Mouse (Mus musculus) layer of hippocampus, adult 8-10 months (tissue): ENCODE measurements at regions not wholly inside any gene's neighbourhood (a gene's known extent, or its start where the extent isn't known, plus 50 kb on each side); places are given as distances from the start of the nearest gene placed in this dataset.

ENCODE experiments used
- DNase-seq, 2 experiments: peaks; one replicate each; pipeline ENCODE4 v3.0.0; 2022; ENCODE audit warnings: low spot score in 2 of 2

DNA sequence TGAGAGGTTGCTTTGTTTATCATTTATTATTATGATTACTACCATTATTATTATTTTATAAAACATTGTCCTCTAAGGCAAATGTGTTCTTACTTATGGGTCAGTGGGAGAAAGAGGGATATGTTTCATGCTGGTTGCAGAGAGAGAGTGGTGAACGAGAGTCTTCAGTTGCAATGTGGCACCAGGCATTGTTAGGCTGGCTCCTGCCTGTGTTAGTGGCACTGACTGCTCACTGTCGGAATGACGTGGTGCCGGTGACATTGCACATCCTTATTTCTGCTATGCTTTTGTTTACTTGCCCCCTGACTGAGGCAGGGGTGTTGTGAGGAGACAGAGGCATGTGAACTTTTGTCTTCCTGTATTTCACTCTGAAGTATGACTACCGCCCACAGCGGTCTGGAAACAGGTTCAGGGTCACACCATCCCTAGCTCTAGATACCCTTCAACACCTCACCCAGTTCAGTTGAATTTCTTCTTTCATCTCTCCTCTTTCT, 138.1 kb downstream of the Ppp4r2 start:
- DNase-seq, result no peak

- DNase-seq, result no peak
Measured at GRCm38 (mm10) chr6:100973366-100974090, 140.1 kb downstream of the Ppp4r2 start.

- DNase-seq, result no peak
Measured at GRCm38 (mm10) chr6:100974716-100975115, 141.3 kb downstream of the Ppp4r2 start.

GRCm38 (mm10) chr6:100975835-100976234, 142.4 kb downstream of the Ppp4r2 start:
- DNase-seq, result no peak

DNA sequence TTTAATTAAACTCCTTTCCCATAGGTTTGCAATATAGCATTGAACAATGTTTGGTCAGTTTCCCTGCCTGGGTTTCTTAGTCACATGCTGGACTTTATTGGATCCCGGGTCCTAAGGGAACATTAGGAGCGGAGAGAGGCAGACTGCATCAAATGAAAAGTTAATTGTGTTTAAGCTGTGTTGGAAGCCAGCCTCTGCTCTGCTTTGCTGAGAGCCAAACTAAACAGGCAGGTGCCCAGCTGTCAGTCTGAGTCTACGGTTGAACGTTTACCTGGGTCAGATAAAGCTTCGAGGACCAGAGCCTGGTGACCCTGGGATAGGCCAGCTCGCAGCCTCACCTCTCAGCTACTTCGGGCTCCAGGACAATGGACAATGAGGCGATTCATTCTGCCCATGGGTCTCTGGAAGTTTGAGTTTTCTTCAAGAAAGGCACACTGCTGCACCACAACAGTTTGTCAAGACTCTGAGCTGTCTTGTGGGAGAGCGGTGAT, 143.8 kb downstream of the Ppp4r2 start:
- no peak for DNase-seq

DNA sequence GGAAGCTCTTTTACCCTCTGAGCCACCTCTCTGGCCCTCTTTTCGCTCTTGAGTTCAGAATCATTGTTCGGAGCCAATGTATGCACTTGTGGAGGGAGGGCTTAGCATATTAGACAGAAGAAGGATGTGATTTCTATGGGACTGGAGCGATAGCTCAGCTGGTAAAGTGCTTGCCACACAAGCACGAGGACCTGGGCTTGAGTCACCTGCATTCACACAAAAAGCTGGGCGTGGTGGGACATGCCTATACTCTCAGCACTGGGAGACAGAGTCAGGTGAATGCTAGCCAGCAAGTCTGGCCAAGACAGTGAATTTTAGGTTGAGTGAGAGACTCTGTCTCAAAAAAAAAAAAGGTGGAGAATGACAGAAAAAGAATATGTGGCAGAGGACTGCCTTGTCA, 144.7 kb downstream of the Ppp4r2 start:
- DNase-seq, result no peak

- no peak for DNase-seq
Measured at GRCm38 (mm10) chr6:100978727-100979460, 145.5 kb downstream of the Ppp4r2 start.

DNA sequence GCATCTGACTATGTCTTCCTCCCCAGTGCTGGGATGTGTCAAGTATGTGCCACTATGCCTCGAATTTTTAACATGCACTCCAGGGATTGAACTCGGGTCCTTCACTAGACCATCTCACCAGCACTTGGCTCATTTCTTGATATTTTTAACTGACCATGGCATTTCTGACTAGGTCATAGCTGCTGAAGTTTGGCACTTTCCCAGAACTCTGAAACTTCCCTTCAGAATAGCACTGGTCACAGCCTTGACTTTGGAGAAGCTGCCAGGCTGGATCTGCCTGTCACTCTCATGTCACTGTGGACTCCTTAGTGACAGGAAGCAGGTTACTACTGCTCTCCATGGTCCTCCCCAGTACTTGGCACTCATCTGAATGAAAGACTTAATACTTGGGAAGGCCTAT, 146.7 kb downstream of the Ppp4r2 start:
- no peak for DNase-seq

DNA sequence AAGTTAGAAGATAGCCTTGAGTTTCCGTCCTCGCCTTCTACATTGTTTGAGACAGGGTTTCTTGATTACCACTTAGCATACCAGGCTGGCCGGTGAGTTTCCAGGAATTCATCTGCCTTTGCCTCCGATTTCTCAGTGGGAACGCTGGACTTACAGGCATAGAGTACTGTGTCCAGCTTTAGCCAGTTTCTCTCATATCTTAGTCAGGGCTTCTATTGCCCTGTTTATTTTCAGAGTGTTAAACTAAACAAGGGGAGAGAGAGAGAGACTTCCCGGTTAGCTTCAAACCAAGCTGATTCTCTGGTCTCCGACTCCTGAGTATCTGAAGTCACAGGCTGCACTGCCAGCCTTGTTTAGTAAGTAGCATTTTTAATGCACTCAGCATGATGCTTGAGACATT, 151.4 kb downstream of the Ppp4r2 start:
- no peak for DNase-seq

GRCm38 (mm10) chr6:100985334-100985937, 152.0 kb downstream of the Ppp4r2 start:
- DNase-seq, result no peak

DNA sequence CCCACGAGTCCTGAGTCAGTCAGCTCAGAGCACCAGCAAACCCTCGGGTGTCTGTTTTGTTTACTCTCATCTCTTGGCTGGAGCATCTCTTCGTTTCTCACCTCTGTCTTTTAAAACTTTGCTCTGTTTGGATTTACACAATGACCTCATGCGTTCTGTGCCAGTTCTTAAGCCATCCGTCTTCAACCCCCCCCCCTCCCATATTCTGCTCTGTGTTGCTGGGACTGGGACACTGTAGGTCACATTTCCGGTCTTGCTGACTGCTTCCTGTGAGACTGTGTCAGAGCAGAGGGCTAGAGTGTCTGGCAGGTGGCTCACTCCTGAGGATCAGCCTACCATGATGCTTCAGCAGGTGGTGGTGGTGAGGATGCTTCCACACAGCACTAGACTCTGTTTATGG, 155.1 kb downstream of the Ppp4r2 start:
- no peak for DNase-seq

DNA sequence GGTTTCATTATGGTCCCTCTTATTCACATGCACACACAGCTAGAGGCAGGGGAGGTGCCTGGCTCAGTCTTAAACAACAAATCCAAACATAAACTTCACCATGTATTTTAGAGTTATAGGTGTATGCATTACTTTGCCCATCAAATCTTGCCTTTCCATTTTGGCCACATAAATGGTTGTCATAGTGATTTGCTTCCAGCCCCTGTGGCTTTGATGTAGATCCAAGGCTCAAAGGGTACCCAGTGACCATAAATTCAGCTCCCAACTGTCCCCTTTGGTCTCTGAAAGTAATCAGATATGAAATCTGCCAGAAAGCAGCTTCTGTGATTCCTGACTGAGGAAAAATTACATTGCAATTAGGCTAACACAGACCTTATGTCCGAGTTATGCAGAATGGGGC, 160.0 kb downstream of the Ppp4r2 start:
- DNase-seq, result no peak

GRCm38 (mm10) chr6:100995874-100996560, 162.6 kb downstream of the Ppp4r2 start:
- DNase-seq, result no peak

DNA sequence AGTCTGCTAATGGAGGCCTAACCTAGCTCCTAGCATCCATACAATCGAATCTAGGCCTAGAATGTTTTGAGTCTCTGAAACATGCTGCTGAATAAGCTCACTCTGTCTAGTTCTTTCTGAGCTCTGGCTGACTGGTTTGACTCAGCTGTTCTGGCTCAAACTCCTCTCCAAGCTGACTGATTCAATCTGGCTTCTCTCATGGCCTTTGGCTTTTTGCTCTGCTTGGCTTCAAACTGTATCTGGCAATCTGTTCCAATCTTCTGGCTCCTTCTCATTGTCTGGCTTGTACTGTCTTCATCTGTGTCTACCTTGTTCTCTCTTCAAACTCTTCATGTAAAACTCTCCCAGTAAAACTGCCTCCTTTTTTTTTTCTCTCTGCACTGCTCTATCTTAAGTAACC, 164.9 kb downstream of the Ppp4r2 start:
- no peak for DNase-seq

GRCm38 (mm10) chr6:101003901-101004300, 170.5 kb downstream of the Ppp4r2 start:
- no peak for DNase-seq

GRCm38 (mm10) chr6:101021650-101022049, 188.2 kb downstream of the Ppp4r2 start:
- DNase-seq, result no peak

DNA sequence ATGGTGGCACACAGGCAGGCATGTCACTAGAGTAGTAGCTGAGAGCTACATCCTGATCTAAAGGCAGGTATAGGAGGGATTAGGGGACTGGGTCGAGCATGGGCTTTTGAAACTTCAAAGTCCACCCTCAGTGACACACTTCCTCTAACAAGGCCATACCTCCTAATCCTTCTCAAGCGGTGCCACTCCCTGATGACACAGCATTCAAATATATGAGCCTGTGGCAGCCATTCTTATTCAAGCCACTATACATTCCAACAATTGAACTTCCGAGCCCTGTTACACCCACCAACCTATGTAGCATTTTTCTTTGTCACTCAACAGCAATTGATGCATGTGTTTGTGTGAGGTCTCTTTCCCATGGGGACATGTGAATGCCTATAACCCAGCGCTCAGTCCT, 192.4 kb downstream of the Ppp4r2 start:
- DNase-seq, result no peak

- no peak for DNase-seq
Measured at GRCm38 (mm10) chr6:101027462-101027861, 194.0 kb downstream of the Ppp4r2 start.

DNA sequence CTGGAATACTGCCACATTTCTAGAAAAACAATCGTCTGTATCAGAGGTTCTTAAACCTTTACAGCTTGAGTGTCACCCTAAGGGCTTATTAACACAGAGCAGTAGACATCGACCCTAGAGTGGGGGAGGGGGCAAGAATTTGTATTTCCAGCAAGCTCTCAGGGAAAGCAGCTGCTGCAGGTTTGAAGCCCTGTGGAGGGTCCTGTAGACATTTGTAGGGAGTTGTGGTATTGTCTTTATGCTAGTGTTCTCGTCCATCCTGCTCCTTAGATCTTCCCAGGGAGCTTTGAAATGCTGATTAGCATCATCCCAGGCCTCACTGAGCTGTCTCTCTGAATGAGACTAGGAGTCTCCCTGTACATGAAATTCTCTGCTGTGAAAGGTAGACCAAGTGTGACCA, 196.0 kb downstream of the Ppp4r2 start:
- no peak for DNase-seq

DNA sequence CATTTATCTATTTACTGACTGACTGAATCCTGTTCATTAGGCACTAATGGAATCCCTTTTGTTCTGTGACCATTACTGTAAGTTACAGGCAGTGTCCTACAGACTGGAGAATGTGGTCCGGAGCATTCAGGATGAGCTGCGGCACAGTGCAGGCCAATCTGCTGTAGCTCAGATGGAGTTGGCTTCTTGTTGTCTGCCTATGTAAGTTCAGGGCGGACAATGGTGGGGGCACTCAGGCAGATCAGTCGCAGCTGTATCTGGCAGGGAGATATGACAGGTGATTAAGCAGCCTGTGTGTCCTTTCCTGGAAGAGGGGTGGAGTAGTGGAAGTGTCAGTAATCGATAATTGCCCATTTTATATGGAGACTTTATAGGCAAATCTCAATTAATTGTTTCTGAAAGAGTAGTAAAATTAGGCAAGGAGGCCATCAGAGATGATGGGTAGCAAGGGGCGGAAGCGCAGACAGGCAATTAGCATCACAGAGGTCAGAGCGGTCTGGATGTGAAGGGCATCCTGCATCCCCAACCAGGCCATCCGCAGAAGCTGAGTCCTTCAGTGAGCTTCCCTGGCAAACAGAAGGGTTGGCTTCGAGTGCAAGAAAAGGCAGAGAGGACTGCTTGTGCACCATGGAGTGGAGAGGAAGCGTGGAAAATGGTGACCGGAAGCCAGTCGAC, 197.2 kb downstream of the Ppp4r2 start:
- DNase-seq, result no peak

DNA sequence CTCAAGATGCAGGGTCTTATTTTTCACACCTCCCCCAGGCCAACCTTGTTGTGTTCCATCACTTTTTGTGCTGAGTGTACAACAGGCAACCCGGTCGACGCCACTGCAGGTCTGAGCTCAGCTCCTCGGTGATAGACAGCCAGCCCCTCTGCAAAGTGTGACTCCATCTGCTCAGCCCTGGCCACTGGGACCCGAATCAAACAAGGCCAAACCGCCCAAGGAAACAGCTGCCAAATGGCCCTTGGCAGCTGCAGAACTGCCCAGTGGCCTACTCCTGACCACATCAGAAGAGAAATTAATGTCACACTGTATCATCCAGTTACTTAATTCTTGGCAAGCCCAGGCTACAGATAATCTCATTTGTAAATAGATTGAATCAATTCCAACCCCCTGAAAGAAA, 213.3 kb downstream of the Ppp4r2 start:
- no peak for DNase-seq
